In genomic region chr12:35192426-35192769, GRCm38 (mm10) we compare ENCODE assay signal across 7 mouse cellular contexts.
DNase-seq lines count a peak whose midpoint lies in the region; ATAC-seq and TF ChIP-seq lines count a peak whose summit lies in the region.

No protein-coding gene starts in this region.

- peak overlapping the region; percentile 31; the same call in 1 of the 2 replicates for H3K9ac ChIP-seq in lung, embryonic 16.5 days (ENCODE audit: low read length)
- no peak overlapping the region for H3K9ac ChIP-seq in forebrain, postnatal 0 days

- ATAC-seq in lung, embryonic 16.5 days (ENCODE audit: low read depth): 0 out of 2 replicates have a peak, but pooled peaks have one; percentile 36
- ATAC-seq in forebrain, postnatal 0 days: peak; percentile 58

- no peak for DNase-seq in lung, postnatal 10 days
- DNase-seq in forebrain, postnatal 0 days: no peak
- no peak for DNase-seq in midbrain, embryonic 10.5 days (ENCODE audit: low spot score)
- DNase-seq in adrenal gland, adult 2 months: no peak
- no peak for DNase-seq in cerebellum, postnatal 36 days
- no peak for DNase-seq in thymus, postnatal 14 days

- peaks cover 2% of the 10 kb centered on the region; the same call in 1 of the 2 replicates for H3K4me1 ChIP-seq in lung, embryonic 16.5 days (replicated peaks; ENCODE audit: control insufficient read depth, insufficient read depth, low read length)
- H3K4me1 ChIP-seq in forebrain, postnatal 0 days (ENCODE audit: insufficient read depth): no peaks in the 10 kb centered on the region
- no peaks in the 10 kb centered on the region for H3K4me1 ChIP-seq in midbrain, embryonic 10.5 days

- H3K4me2 ChIP-seq in lung, embryonic 16.5 days (ENCODE audit: low read depth, low read length): peak overlapping the region; percentile 57
- H3K4me2 ChIP-seq in forebrain, postnatal 0 days (ENCODE audit: low read depth): peak overlapping the region; percentile 43

- H3K27ac ChIP-seq in lung, embryonic 16.5 days (ENCODE audit: low read length): no peak overlapping the region
- H3K27ac ChIP-seq in forebrain, postnatal 0 days (ENCODE audit: low read depth, low read length): no peak overlapping the region
- no peak overlapping the region for H3K27ac ChIP-seq in midbrain, embryonic 10.5 days (replicated peaks)

- no peaks in the 10 kb centered on the region for H3K36me3 ChIP-seq in lung, embryonic 16.5 days (ENCODE audit: control insufficient read depth, insufficient read depth, low read length)
- no peaks in the 10 kb centered on the region for H3K36me3 ChIP-seq in forebrain, postnatal 0 days (ENCODE audit: insufficient read depth)
- H3K36me3 ChIP-seq in midbrain, embryonic 10.5 days: no peaks in the 10 kb centered on the region

- peak overlapping the region; percentile 19; the same call in 1 of the 2 replicates for H3K4me3 ChIP-seq in lung, embryonic 16.5 days (ENCODE audit: low read length)
- H3K4me3 ChIP-seq in forebrain, postnatal 0 days (ENCODE audit: low read depth, low read length): no peak overlapping the region
- peak overlapping the region; percentile 42; the same call in 1 of the 2 replicates for H3K4me3 ChIP-seq in midbrain, embryonic 10.5 days

- H3K27me3 ChIP-seq in lung, embryonic 16.5 days (ENCODE audit: control insufficient read depth, insufficient read depth, low read depth, low read length): no peaks in the 10 kb centered on the region
- H3K27me3 ChIP-seq in forebrain, postnatal 0 days (ENCODE audit: insufficient read depth, low read length): no peaks in the 10 kb centered on the region
- no peaks in the 10 kb centered on the region for H3K27me3 ChIP-seq in midbrain, embryonic 10.5 days (ENCODE audit: low read depth, poor library complexity, severe bottlenecking)

- WGBS in lung, embryonic 16.5 days: 26% methylated on average over 2 of the region's 2 CpGs
- WGBS in forebrain, postnatal 0 days: 11% methylated on average over 2 of the region's 2 CpGs
- WGBS in midbrain, embryonic 10.5 days: 29% methylated on average over 2 of the region's 2 CpGs

- TF ChIP-seq CTCF in forebrain, postnatal 0 days (IDR thresholded peaks at IDR 0.05; ENCODE audit: low read depth): no peak

- no peaks in the 10 kb centered on the region for H3K9me3 ChIP-seq in lung, embryonic 16.5 days (ENCODE audit: control insufficient read depth, low read length)
- H3K9me3 ChIP-seq in forebrain, postnatal 0 days (ENCODE audit: low read length): no peaks in the 10 kb centered on the region
- H3K9me3 ChIP-seq in midbrain, embryonic 10.5 days (replicated peaks): no peaks in the 10 kb centered on the region
